Mouse (Mus musculus): ENCODE results near the gene Rcan2.

Rcan2 gene

DNA sequence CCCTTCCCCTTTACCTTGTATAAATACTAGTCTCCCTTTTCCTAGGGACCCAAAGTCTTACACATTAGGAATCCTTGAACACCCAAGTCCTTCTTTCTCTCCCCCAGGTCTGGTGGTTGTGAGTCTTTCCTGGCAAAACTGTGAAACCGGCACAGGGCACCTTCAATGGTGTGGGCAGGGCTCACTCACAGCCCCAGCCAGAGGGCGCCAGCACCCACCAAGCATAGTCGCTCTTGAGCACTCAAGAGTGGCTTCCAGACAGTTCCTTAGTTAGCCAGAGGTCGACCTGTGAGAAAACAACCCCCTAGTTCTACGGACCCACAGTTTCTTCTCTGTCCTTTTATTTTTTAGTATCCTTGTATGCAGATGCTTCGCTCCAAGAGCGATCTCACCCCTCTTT lies at the start of gene Rcan2:
Gene Rcan2, plus strand, starts transcription at position 275 of the 400 bp plus-strand sequence.
- DNase-seq (ENCODE audit: low spot score) = peak; percentile 4

DNA sequence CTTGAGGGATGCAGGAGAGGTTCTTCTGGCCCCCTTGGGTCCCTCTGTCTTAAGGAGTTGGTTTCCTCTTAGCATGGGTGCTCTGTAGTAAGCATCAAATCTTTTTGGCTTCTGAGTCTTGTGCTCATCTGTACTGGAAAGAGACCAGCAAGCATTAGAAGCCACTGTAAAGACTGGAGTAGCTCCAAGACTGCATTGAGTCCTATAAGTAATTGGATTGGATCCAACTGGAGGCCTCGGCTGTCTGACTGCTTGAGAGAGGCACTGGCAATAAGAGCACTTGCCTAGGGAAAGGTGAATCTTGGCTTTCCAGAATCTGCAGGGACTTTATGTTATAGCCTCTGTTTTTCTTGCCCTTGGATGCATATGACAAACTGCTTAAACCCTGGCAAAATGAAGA lies 48.3 kb upstream of the Rcan2 start:
- no peak for DNase-seq (ENCODE audit: low spot score)

DNA sequence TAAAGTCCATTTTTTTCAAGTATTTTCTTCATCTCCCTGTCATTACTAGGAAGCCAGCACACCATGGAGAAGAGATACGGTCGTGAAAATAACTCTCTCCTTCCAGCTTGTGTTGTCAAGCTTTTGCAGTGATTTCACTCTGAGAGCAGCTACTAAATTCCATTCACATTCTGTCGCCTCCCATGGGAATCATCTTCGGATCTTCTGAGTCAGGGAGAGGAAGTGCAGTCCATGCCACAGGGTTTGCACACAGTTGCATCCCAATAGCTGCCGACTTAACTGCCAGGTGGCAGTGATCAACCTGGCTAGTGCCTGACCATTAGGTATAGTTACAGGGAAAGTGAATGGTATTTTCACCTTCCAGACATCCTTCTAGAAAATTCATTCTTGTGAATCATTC lies 46.5 kb upstream of the Rcan2 start:
- DNase-seq (ENCODE audit: low spot score) = no peak

DNA sequence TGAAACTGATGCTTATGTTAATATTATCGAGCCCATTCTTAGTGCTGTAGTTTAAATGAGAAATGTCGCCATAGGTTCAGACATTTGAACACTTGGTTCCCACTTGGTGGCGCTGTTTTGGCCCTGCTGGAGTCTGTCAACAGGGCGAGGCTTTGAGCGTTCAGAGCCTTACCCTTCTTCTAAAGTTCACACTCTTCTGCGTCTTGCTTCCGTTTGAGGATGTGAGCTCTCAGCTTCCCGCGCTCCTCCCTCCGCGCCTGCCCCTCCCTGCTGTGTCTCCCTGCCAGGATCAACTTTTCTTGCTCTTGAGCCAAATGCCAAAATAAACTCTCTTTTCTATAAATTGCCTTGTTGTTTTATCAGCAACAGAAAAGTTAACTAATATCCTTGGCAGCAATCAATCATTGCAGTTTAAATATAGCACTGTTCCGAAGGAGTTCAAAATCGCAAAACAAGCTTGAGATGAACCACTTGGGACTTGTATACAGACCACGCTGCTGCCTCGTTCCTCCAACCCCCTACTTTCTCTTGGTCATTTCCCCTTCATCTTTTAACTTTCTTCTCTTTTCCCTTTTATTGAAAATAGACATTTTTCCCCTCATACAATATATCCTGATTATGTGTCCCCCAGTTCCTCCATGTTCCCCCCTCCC lies 42.4 kb upstream of the Rcan2 start:
- DNase-seq (ENCODE audit: low spot score) = no peak

DNA sequence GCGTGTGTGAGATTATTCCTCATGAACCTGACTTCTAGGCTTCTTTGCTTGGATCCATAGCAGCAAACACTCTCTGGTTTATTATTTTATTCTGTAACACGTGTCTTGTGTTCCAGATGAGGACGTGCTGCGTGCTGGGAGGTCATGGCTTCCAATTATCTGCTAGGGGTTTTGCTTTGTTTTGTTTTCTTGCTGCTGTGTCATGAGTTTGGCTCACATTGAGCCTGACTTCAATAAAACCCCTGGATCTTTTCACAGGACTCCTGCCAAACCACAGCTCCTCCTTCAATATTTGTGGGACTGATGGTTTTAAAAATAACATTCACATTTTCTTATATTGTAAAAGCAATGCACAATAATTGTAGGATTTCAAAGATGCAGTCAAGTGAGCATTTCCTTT lies 16.6 kb upstream of the Rcan2 start:
- DNase-seq (ENCODE audit: low spot score) = no peak

DNA sequence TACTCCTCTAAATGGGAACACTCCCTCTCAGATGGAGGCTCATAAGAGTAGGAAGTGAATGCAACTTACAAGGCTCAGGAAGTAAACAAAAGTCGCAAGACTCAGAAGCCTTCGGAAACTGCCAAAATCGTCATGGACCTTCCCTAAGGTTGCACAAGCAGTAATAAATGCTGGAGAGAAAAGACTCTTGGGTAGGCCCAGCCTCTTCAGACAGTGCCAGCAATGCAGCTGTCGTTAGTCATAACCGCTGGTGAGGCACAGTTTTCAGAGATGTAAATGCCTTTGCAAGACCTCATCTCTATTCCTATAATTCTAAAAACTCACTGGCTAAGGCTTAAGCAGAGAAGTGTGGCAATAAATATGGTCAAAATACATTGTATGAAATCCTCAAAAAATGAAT lies 12.9 kb upstream of the Rcan2 start:
- DNase-seq (ENCODE audit: low spot score) = no peak

DNA sequence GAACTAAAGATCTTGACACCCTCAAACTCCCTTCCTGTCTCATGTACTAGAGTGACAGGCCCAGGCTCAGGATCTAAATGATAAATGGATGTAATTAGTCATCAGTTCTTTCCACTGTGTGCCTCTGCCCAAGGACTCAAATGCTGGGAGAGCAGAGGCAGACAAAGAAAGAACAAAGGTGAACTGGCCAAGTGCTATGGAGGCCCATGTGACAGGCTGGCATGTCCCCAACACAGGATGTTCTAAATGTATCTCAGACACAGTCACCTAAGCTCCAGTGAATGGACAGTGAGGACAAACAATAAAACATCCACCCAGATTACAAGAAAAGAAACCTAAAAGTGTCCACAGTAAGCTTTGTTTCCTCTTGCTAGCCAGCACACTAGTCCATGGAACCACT lies 11.8 kb upstream of the Rcan2 start:
- no peak for DNase-seq (ENCODE audit: low spot score)

DNA sequence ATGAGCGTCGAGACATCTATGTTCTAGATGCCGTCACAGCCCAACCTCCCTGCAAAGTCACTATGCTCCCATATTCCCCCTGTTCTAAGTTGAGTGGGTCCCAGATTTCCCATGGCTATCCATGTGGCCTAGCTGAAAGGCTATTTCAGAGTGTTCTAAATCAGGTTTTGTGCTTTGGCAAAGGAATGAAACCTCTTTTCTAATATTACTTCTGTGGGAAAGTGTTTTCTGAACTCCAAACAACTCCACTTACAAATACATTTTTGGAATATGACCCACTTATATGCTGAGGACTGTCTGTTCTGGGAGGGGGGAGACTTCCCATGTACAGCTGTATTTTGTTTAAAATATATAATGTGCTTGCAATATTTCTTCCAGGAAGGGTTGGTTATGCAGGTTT lies 9.4 kb upstream of the Rcan2 start:
- DNase-seq (ENCODE audit: low spot score) = no peak

DNA sequence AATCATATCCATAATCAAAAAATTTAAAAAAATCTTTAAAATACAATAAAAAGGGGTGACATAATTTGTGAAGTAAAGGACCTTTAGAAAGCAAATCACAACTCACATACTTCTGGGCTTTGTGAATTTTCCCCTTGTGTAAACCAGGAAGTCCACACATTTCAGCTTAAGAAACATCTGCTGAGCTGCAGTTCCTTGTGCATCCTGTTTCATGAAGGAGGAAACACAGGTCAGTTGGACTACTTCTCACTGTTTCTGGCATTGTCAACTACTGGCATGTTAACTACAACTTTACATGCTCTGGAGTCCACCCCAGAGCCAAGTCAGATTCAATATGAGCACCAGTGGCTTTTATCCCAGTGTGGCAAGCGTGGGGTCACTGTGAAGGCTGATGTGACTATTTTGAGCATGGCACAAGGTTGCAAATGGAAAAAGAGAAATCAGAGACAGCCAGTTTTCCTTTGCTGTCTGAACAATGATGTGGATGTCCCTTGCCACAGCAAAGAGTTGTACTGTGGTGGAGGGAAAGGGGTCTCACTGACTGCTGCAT lies 6.3 kb upstream of the Rcan2 start:
- DNase-seq (ENCODE audit: low spot score) = no peak

DNA sequence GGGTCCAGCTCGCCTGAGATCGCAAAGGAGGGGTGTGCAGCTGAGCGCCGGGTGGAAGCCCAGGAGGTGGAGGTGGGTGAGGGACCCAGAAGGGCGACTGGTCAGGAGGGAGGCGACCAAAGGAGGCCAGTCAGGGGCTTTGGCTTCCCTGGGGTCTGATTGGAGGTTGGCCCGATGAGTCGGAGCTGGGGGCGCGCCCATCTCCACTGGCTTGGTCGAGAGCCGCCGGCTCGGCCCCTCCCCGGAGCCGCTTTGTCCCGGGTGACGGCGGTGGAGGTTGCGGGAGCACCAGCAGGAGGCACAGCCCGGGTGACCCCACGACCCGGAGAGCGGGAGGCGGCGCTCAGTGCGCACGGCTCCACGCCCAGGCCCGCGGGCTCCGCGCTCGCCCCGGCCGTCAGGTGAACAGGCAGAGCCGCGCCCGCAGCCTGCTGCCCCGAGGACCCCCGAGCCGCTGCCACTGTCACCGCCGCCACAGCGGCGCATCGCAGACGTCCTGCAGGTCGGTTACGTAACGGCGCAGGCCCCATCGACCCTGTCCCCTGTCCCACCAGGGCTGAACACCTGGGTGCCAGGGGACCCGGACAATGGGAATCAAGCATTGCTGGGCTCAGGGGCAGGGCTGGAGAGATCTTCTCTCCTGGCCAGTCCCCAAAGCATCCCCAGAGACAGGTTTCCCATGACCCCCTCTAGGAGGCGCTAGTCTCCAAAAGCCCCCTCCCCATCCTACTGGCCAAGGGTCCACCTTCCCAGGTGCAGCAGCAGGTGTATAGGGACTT lies 633 bp downstream of the Rcan2 start:
- peak; percentile 12 for DNase-seq (ENCODE audit: low spot score)

DNA sequence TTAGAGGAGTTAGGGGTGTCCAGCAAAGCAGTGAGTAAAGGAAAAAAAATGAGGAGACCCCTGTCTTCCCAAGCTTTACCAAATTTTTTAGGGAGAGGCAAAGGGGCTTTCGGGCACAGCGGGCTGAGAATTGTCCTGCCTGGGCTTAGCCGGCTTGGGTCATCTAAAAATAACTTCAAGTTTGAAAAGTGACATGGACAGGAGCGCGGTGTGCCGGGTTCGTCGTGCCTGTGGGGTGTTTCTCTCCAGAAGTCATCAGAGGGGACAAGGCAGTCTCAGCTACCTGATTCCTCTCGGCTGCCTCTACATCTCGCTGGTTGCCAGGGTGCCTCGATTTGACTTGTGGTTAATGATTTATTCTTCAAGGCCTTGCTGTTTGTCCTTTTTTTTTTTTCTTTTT lies 1.3 kb downstream of the Rcan2 start:
- DNase-seq (ENCODE audit: low spot score) = no peak

DNA sequence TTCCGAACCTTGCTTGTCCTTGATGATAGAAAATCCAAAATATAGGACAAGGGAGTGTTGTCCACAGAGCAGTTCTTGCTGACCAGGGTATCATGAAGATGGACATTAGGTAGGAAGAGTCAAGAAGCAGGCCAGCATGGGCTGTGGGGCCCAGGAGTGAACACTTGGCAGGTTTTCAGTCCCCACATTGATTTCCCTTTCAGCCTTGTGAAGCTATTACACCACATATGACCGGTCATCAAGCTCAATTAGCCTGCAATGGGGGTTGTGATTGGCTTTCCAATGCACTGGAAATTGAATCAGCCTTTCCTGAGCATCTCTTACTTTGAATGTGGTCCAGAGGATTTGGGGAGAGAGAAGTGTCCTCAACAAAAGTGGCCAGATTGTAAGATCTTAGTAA lies 2.0 kb downstream of the Rcan2 start:
- no peak for DNase-seq (ENCODE audit: low spot score)

DNA sequence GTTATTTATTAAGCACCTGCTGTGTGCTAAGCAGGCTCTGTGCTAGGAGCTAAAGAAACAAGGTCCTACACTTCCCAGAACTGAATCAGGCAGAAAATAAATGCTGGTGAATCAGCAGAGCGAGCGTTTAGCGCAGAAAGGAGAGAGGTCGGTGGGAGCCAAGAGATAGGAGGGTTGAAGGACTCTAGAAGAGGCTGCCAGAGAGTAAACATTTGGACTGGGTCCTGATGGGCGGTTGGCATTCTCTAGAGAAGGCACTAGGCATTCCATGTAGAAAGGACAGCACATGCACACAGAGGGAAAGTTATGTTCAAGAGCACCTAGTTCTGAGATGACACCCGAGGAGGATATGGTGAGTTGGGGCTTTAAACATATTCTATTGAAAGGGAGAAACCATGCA lies 2.6 kb downstream of the Rcan2 start:
- DNase-seq (ENCODE audit: low spot score) = no peak

DNA sequence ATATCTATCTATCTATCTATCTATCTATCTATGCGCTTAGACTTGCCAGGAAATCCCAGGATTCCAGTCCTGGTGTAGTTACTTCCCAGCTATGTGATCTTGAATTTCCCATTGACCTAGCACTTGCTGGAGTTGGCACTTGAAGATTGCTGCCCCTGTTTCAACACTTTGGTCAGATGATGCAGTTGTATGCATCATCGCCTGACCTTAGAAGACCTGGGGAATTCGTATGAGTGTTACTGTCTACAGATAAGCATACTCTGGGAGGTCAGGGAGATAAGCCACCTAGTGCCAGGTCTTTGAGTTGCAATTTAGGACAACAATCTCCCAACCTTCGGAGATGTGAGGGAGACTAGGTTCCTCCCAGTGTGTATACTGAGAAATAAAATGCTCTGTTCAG lies 5.7 kb downstream of the Rcan2 start:
- no peak for DNase-seq (ENCODE audit: low spot score)

DNA sequence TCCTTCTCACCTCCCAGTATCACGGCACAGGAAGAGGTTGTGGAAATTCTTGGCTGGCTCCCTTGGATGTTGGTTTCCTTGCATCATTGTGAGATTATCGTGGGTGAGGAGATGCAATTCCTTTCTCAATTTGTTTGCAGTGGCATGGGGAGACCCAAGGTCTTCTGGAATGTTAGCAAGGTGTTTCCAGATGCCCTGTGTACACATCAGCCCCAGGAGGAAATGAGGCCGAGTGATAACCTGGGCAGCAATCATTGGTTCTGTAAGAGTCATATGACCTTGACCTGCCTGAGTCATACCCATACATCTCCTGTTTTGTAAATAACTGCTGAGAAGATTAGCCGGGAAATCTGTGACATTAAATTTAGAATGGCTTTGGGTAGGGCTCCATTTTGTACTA lies 10.3 kb downstream of the Rcan2 start:
- DNase-seq (ENCODE audit: low spot score) = no peak

DNA sequence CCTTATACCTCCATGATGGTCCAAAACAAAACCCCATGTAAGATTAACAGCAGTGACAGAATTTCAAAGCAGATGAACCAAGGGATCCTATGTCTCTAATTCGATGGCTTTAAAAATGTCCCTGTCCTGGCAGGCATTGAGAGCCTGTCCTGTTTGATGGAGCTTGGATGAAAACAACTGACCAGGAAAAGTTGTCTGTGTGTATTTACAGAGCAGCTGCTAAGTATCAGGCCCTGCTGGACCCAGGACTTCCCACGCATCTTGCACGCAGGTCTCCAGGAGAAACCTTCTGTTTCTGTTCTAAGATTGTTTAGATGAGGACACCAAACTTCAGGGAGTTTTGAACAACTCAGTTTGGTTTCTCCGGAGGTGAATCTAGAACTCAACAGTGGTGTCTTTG lies 14.2 kb downstream of the Rcan2 start:
- no peak for DNase-seq (ENCODE audit: low spot score)

DNA sequence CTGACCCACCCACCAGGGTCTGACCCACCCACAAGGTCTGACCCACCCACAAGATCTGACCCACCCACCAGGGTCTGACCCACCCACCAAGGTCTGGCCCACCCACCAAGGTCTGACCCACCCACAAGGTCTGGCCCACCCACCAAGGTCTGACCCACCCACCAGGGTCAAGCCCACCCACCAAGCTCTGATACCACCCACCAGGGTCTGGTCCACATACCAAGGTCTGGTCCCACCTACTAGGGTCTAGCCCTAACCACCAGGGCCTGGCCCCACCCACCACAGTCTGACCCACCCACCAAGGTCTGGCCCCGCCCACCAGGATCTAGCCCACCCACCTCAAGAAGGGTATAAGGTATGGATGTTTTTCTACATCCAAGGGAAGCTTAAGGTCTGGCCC lies 15.3 kb downstream of the Rcan2 start:
- DNase-seq (ENCODE audit: low spot score) = no peak

DNA sequence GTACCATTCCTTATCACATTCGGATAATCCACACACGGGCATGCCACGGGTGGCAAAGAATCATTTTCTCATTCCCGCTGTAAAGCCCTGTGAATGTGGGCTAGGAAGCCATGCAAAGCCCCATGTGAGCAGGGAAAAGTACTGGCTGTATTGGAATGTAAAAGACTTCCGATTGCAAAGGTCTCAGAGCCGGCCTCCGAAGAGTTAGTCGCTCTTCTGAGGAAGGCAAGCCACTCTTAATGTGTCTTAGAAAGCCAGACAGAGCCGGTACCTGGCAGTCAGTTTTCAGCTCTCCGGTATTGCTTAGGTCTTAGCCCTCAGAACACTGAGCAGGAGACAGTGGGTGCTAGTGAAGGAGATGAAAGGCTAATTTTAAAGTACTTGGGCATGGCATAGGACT lies 16.0 kb downstream of the Rcan2 start:
- no peak for DNase-seq (ENCODE audit: low spot score)

DNA sequence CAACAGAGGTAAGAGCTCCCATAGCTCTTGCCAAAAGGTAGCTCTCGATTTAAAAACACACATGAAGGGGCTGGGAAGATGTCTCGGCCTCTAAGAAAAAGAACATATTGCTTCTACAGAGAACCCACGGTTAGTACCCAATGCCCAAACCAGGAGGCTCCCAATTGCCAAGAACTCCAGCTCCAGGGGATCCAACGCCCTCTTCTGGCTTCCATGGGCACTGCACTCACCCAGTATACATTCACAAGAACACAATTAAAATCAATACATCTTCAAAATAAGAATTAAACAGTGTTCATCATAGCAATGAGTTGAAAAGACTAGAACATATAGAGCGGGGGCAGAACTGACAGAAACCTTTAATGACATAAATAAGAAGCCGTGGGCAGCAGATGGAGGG lies 17.2 kb downstream of the Rcan2 start:
- DNase-seq (ENCODE audit: low spot score) = no peak

DNA sequence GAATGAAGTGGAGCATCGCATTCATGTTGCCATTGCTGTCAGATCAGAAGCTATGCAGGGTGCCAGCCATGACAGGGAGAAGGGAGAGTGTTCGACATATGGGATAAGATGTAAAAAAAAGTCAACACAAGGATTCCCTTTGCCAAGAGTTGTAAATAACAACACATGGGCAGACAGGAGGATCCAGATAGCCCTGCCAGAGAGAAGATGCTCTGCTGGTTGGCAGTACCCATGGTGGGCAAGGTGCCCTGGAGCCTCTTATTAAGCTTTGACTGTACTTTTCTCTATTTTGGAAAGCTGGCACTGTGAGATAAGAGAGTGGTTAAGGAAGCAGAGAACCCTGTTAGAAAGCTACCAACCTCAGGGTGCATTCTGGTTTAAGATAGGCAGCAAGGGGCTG lies 19.8 kb downstream of the Rcan2 start:
- no peak for DNase-seq (ENCODE audit: low spot score)

DNA sequence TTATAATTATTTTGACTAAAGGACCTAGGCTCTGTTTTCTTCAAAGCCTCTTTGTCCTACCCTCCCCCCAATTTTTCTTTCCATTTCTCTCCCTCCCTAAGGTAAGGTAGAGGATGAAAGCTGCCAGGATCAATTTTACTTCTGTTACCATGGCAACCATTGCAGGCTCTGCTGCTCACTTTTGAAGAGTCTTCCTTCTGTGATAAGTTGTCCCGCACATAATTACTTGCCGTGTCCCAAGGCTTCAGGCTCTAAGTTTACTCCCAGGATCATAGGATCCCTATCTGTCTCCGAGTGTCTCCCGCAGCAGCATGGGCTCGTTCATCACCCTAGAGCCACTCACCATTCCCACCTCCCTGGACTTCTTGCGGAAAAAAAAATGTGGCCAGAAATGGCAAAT lies 21.1 kb downstream of the Rcan2 start:
- no peak for DNase-seq (ENCODE audit: low spot score)

DNA sequence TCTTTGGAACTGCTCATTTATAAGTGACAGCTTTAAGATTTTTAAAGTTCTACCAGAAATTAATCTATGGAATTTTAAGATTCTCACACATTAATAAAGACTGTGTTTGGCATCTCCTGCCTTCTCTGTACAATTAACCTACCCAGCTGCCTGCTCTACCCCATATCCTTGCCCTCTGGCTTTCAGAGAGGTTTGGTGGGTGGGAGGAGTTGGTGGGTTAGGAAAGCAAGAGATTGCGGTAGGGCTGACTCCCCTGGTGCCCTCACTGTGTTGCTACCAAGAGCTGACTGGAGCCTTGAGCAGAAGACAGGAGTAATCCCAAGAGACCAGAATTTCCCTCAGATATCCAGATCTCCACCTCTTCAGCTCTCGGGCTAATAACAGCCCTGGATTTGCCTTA lies 21.5 kb downstream of the Rcan2 start:
- no peak for DNase-seq (ENCODE audit: low spot score)

DNA sequence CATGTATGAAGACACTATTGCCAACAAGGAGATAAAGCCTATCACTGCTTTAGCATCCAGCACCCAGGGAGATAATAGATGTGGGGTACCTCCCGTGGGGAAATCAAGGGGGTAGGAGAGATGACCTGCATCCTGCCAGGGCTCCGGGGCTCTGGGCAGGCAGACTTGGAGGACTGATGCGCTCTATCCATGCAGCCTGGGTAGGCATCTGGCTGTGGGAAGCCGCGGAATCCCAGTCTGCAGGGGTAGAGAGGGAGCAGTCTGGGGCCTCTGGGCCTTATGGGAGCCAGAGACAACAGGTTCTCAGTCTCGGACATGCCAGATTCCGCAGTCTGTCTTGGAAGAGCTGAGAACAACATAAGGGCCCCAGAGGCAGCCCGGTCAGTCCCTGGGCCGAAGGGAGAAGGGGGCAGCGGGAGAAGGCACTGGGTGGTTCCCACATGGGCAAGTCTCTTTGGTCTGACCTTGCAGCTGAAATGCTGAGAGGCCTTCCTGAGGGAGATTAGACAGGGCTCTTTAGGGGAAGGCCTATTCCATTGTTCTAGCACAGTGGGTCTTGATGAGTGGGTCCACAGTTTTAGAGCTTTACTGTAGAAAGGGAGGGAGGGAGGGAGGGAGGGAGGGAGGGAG lies 23.7 kb downstream of the Rcan2 start:
- no peak for DNase-seq (ENCODE audit: low spot score)

Data from ovary, postnatal 10 days (tissue).